Comparison of ENCODE assay signal across 8 mouse cellular contexts in genomic region chrX:36534514-36534913, GRCm38 (mm10). TPM values are rescaled to one million over a fixed set of nuclear protein-coding genes. Genes with fewer than 3 reads are reported as not detected.
A peak's percentile ranks its signal among the peaks of the same experiment; 100 is the strongest.
DNase-seq lines count a peak whose midpoint lies in the region; ATAC-seq and TF ChIP-seq lines count a peak whose summit lies in the region.
"Had no signal": no experiment of that assay in that cellular context is flagged by ENCODE, and none has a peak within 500 bp of the region (broad histone marks: within the 10 kb centered on the region; RNA-seq: fewer than 3 reads in every experiment).

No protein-coding gene starts in this region.

- H3K36me3 ChIP-seq in forebrain, postnatal 0 days (ENCODE audit: insufficient read depth): no peaks in the 10 kb centered on the region
- no peaks in the 10 kb centered on the region for H3K36me3 ChIP-seq in testis, adult 2 months (ENCODE audit: control insufficient read depth, insufficient read depth, low read length)
- H3K36me3 ChIP-seq: limb, embryonic 12.5 days had no signal

- 13% methylated on average over 4 of the region's 4 CpGs for WGBS in forebrain, postnatal 0 days

- no peak overlapping the region for H3K9ac ChIP-seq in forebrain, postnatal 0 days
- H3K9ac ChIP-seq: limb, embryonic 12.5 days had no signal

- intact Hi-C loops in left cerebral cortex, postnatal 4 days (cut with DNase I): no loop called here

- H3K27ac ChIP-seq in forebrain, postnatal 0 days (ENCODE audit: low read depth, low read length): no peak overlapping the region
- H3K27ac ChIP-seq in testis, adult 2 months (ENCODE audit: control insufficient read depth, insufficient read depth, low read depth, low read length): no peak overlapping the region
- H3K27ac ChIP-seq: limb, embryonic 12.5 days had no signal

- H3K4me2 ChIP-seq in forebrain, postnatal 0 days (ENCODE audit: low read depth): no peak overlapping the region
- H3K4me2 ChIP-seq: limb, embryonic 12.5 days had no signal

- no peak for TF ChIP-seq POLR2A in brain, embryonic 14.5 days (IDR thresholded peaks at IDR 0.05; ENCODE audit: borderline replicate concordance, extremely low read depth, insufficient read depth, insufficient read length, poor library complexity, severe bottlenecking)
- no peak for TF ChIP-seq POLR2A in testis, adult 2 months (IDR thresholded peaks at IDR 0.05; ENCODE audit: control insufficient read depth, low read depth, low read length)

- H3K4me3 ChIP-seq in forebrain, postnatal 0 days (ENCODE audit: low read depth, low read length): no peak overlapping the region
- H3K4me3 ChIP-seq in testis, adult 2 months (ENCODE audit: control insufficient read depth, low read depth, low read length): no peak overlapping the region
- H3K4me3 ChIP-seq: limb, embryonic 12.5 days had no signal

- peak; percentile 49 for DNase-seq in Muller cell, postnatal 12 days (ENCODE audit: inconsistent ontology term)
- peak; percentile 76 for DNase-seq in brain, embryonic 14.5 days (ENCODE audit: low read depth)
- peak; percentile 79 for DNase-seq in forebrain, postnatal 0 days
- DNase-seq in kidney, adult 18-20 months: peak; percentile 81
- peak; percentile 72 for DNase-seq in left cerebral cortex, postnatal 4 days
- peak; percentile 65 for DNase-seq in neural tube, embryonic 10.5 days (ENCODE audit: extremely low spot score, low spot score)

- H3K27me3 ChIP-seq in forebrain, postnatal 0 days (ENCODE audit: insufficient read depth, low read length): no peaks in the 10 kb centered on the region
- no peaks in the 10 kb centered on the region for H3K27me3 ChIP-seq in testis, adult 2 months (ENCODE audit: control insufficient read depth, insufficient read depth, low read length)
- H3K27me3 ChIP-seq: limb, embryonic 12.5 days had no signal

- TF ChIP-seq CTCF in brain, embryonic 14.5 days (IDR thresholded peaks at IDR 0.05; ENCODE audit: borderline replicate concordance, extremely low read depth, insufficient read depth, insufficient read length): peak; percentile 73; the same call in 1 of the 2 replicates
- peak; percentile 84 for TF ChIP-seq CTCF in forebrain, postnatal 0 days (IDR thresholded peaks at IDR 0.05; ENCODE audit: low read depth)
- peak; percentile 38; the same call in 1 of the 2 replicates for TF ChIP-seq CTCF in testis, adult 2 months (IDR thresholded peaks at IDR 0.05; ENCODE audit: control insufficient read depth, insufficient read depth, insufficient replicate concordance, low read depth, low read length)

- no peaks in the 10 kb centered on the region for H3K4me1 ChIP-seq in forebrain, postnatal 0 days (ENCODE audit: insufficient read depth)
- no peaks in the 10 kb centered on the region for H3K4me1 ChIP-seq in testis, adult 2 months (ENCODE audit: control insufficient read depth, insufficient read depth, low read length)
- H3K4me1 ChIP-seq: limb, embryonic 12.5 days had no signal

- H3K9me3 ChIP-seq in forebrain, postnatal 0 days (ENCODE audit: low read length): no peaks in the 10 kb centered on the region
- H3K9me3 ChIP-seq: limb, embryonic 12.5 days had no signal

- ATAC-seq in forebrain, postnatal 0 days: peak; percentile 53; the same call in 1 of the 2 replicates

RNA-seq across cellular contexts. Expression of gene Gm14569, which starts 42.9 kb away (rescaled TPM):
- 0.11 TPM in 1 of 2 replicates, not detected in the other for polyA plus RNA-seq in brain, embryonic 14.5 days (2012; rRNA removed)
- total RNA-seq in forebrain, postnatal 0 days (2014; rRNA removed): 0.05 TPM in 1 of 2 replicates, not detected in the other
- polyA plus RNA-seq in forebrain, postnatal 0 days (2015; fragmentation: Nextera tagmentation; extraction: Ambion mirVana): not detected in 2 replicates
- not detected for total RNA-seq in left cerebral cortex, postnatal 4 days (2021)
- 29.3 and 54.0 TPM in 2 replicates for polyA plus RNA-seq in testis, adult 2 months (2012; rRNA removed)
- polyA plus RNA-seq: limb, embryonic 12.5 days had no signal

Comparison
In these comparisons a context has a peak if more than half of its experiments do, and no peak if none do; other contexts are left out.
1. RNA of gene Gm14569, which starts 42.9 kb away (polyA plus RNA-seq): 29.3 to 54.0 TPM in testis, adult 2 months; 0.11 TPM in brain, embryonic 14.5 days and not detected in forebrain, postnatal 0 days; every median in the first group is over 10 times any median in the second.
2. Peak in every context shown above with its lines, with median percentiles within 50 percentile points of each other: DNase-seq and CTCF ChIP-seq.